Mouse (Mus musculus) C2C12 (cell line): ENCODE measurements around the gene Lctl. TPM values are rescaled to one million over a fixed set of nuclear protein-coding genes. Genes with fewer than 3 reads are reported as not detected.
"Not testable (repeated sequence)": the region's sequence is repeated elsewhere in the genome, so short reads cannot be mapped to it uniquely, and the experiment has no call there.

Experiments
- H3K27me3 ChIP-seq: one replicate; pipeline ENCODE4 v1.6.1; 2011; ENCODE audit not compliant: control insufficient read depth, insufficient read depth, insufficient read length
- H3K36me3 ChIP-seq: one replicate; pipeline ENCODE4 v1.6.1; 2011; ENCODE audit not compliant: control insufficient read depth, insufficient read depth
- H3K4me3 ChIP-seq: one replicate; pipeline ENCODE4 v1.5.1; 2011; ENCODE audit warnings: mild to moderate bottlenecking, control low read depth; ENCODE audit not compliant: poor library complexity, insufficient read depth, severe bottlenecking
- H3K79me2 ChIP-seq: one replicate; pipeline ENCODE4 v1.6.1; 2011; ENCODE audit not compliant: control insufficient read depth, insufficient read depth
- H3K79me3 ChIP-seq: one replicate; pipeline ENCODE4 v1.6.1; 2011; ENCODE audit warnings: low read depth, control low read depth
- H3ac ChIP-seq: one replicate; pipeline ENCODE3; 2011; ENCODE audit warnings: low read depth; ENCODE audit not compliant: control insufficient read depth, insufficient read length
- CEBPB ChIP-seq: IDR thresholded peaks from one replicate; pipeline ENCODE4 v1.6.1; 2011; ENCODE audit warnings: low read depth, mild to moderate bottlenecking, control low read depth, moderate library complexity
- CTCF ChIP-seq: IDR thresholded peaks from one replicate; pipeline ENCODE4 v1.5.1; 2011; ENCODE audit not compliant: control insufficient read depth, insufficient read depth, insufficient read length
- FOSL1 ChIP-seq: IDR thresholded peaks from one replicate; pipeline ENCODE4 v1.8.0; 2011; ENCODE audit warnings: mild to moderate bottlenecking, low read length; ENCODE audit not compliant: poor library complexity, insufficient read depth, severe bottlenecking
- MAX ChIP-seq: IDR thresholded peaks from one replicate; pipeline ENCODE4 v1.6.1; 2011; ENCODE audit warnings: mild to moderate bottlenecking, control low read depth
- MYOD1 ChIP-seq: IDR thresholded peaks from one replicate; pipeline ENCODE4 v1.6.1; 2011; ENCODE audit warnings: low read depth; ENCODE audit not compliant: control insufficient read depth, insufficient read length
- MYOG ChIP-seq: IDR thresholded peaks from one replicate; pipeline ENCODE4 v1.6.1; 2011; ENCODE audit not compliant: control insufficient read depth, insufficient read length; ENCODE audit errors: extremely low read depth
- USF1 ChIP-seq: IDR thresholded peaks from one replicate; pipeline ENCODE4 v1.6.1; 2011; ENCODE audit warnings: low read depth, mild to moderate bottlenecking, control low read depth, moderate library complexity
- polyA plus RNA-seq: library from polyadenylated mRNA; unstranded; fragments of >200 nt; fragmentation: generic; extraction: Trizol; gene quantifications from one replicate; pipeline ENCODE4 v1.2.1, GENCODE M21; 2012; ENCODE audit warnings: missing spikeins

The Lctl gene
- polyA plus RNA-seq, 1 experiment: 0.04 TPM

- Histone ChIP-seq H3K4me3 (no peak overlapping the region), H3K36me3 (no peaks in the 10 kb centered on the region), H3ac (no peak overlapping the region), H3K27me3 (no peaks in the 10 kb centered on the region), H3K79me3 (no peaks in the 10 kb centered on the region), H3K79me2 (no peaks in the 10 kb centered on the region)
- TF ChIP-seq CTCF: peak; percentile 73
- no peak for TF ChIP-seq USF1
Measured at GRCm38 (mm10) chr9:64119898-64120297, 3.0 kb downstream of the Lctl start.

DNA sequence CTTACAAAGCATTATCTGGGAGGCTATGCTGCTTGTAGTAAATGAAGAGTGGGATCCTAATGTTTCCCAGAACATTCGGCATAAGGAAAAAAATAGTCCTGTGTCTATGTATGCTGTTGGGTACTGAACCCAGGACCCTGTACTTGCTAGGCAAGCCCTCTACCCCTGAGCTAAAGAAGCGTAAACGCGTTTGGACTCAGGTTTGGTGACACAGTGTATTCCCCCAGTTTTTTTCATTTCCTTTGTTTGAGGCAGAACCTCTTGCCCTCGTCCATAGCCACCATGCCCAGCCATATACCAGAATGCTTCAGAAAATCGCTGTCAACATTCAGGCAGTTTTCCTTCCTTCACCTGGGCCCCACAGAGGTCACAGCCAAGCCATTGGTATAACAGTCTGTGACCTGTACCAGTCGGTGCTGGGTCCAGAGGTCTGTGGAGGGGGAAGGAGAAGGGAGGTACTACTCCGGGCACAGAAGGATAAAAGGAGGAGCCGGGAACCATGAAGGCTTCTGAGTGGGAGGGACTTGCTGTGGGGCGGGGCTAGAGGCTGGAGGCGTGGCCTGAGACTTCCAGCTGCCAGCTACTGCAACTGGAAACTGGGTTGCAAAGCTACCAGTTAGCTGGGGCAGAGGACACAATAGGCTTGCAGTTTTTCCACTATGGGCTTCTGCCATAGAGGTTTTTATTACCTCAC lies 3.8 kb downstream of the Lctl start:
- H3ac ChIP-seq: no peak overlapping the region
- H3K79me3 ChIP-seq: no peaks in the 10 kb centered on the region
- H3K4me3 ChIP-seq: no peak overlapping the region
- H3K36me3 ChIP-seq: no peaks in the 10 kb centered on the region
- no peaks in the 10 kb centered on the region for H3K79me2 ChIP-seq
- no peaks in the 10 kb centered on the region for H3K27me3 ChIP-seq
- TF ChIP-seq MYOG (no peak), CEBPB (no peak), MYOD1 (no peak), USF1 (no peak), MAX (no peak), FOSL1 (no peak), CTCF (no peak)

GRCm38 (mm10) chr9:64122601-64123000 lies 5.7 kb downstream of the Lctl start:
- H3K36me3 ChIP-seq: no peaks in the 10 kb centered on the region
- H3K79me3 ChIP-seq: no peaks in the 10 kb centered on the region
- no peaks in the 10 kb centered on the region for H3K79me2 ChIP-seq
- H3K4me3 ChIP-seq: no peak overlapping the region
- no peak for TF ChIP-seq MAX
- TF ChIP-seq FOSL1: no peak
- no peak for TF ChIP-seq CEBPB
- no peak for TF ChIP-seq MYOG
- no peak for TF ChIP-seq CTCF
- no peak for TF ChIP-seq MYOD1
- TF ChIP-seq USF1: no peak
- H3K27me3 ChIP-seq: no peaks in the 10 kb centered on the region
- no peak overlapping the region for H3ac ChIP-seq

DNA sequence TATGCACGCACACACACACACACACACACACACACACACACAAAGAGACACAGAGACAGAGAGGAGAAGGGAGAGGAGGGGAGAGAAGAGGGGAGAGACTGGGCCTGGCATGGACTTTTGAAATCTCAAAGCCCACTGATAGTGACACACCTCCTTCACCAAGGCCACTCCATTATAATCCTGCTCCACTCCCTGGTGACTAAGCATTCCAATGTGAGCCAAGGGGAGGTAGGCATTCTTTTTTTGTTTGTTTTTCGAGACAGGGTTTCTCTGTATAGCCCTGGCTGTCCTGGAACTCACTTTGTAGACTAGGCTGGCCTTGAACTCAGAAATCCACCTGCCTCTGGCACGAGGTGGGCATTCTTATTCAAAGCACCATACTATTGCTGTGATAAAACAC lies 7.9 kb downstream of the Lctl start:
- not testable (repeated sequence) for H3K79me3 ChIP-seq, H3K27me3 ChIP-seq, H3K36me3 ChIP-seq, H3K4me3 ChIP-seq, H3K79me2 ChIP-seq, H3ac ChIP-seq

GRCm38 (mm10) chr9:64125307-64125706 lies 8.4 kb downstream of the Lctl start:
- no peak overlapping the region for H3ac ChIP-seq
- H3K79me3 ChIP-seq: no peaks in the 10 kb centered on the region
- no peaks in the 10 kb centered on the region for H3K27me3 ChIP-seq
- no peak for TF ChIP-seq MYOG
- no peak for TF ChIP-seq CTCF
- TF ChIP-seq MAX: no peak
- no peak for TF ChIP-seq CEBPB
- TF ChIP-seq FOSL1: no peak
- TF ChIP-seq MYOD1: no peak
- TF ChIP-seq USF1: no peak
- H3K79me2 ChIP-seq: no peaks in the 10 kb centered on the region
- H3K36me3 ChIP-seq: no peaks in the 10 kb centered on the region
- H3K4me3 ChIP-seq: no peak overlapping the region

- H3ac ChIP-seq: no peak overlapping the region
- H3K27me3 ChIP-seq: no peaks in the 10 kb centered on the region
- no peaks in the 10 kb centered on the region for H3K79me2 ChIP-seq
- no peak for TF ChIP-seq MYOD1
- H3K36me3 ChIP-seq: no peaks in the 10 kb centered on the region
- no peaks in the 10 kb centered on the region for H3K79me3 ChIP-seq
- no peak overlapping the region for H3K4me3 ChIP-seq
Measured at GRCm38 (mm10) chr9:64126121-64126520, 9.2 kb downstream of the Lctl start.
